Mouse (Mus musculus) megakaryocyte, embryonic 14.5 days (primary cell): ENCODE measurements around the gene Pde6g. TPM values are rescaled to one million over a fixed set of nuclear protein-coding genes. Genes with fewer than 3 reads are reported as not detected.
"Not testable (repeated sequence)": the region's sequence is repeated elsewhere in the genome, so short reads cannot be mapped to it uniquely, and the experiment has no call there.

Experiments
- H3K27me3 ChIP-seq: replicated peaks from 2 replicates; pipeline ENCODE3; 2012; ENCODE audit warnings: inconsistent platforms
- H3K36me3 ChIP-seq: replicated peaks from 2 replicates; pipeline ENCODE3; 2012; ENCODE audit warnings: low read length, inconsistent platforms, mixed read lengths
- H3K4me1 ChIP-seq: 2 replicates; pipeline ENCODE4 v1.6.1; 2012; ENCODE audit warnings: inconsistent platforms
- H3K4me3 ChIP-seq: replicated peaks from 2 replicates; pipeline ENCODE3; 2012; ENCODE audit warnings: moderate library complexity, mild to moderate bottlenecking, inconsistent platforms
- H3K9me3 ChIP-seq: 2 replicates; pipeline ENCODE4 v1.6.1; 2012; ENCODE audit warnings: inconsistent platforms
- FLI1 ChIP-seq: IDR thresholded peaks from 2 replicates; pipeline ENCODE4 v1.6.1; 2012; ENCODE audit warnings: low read length, inconsistent platforms, mixed read lengths
- GATA1 ChIP-seq: IDR thresholded peaks from 3 replicates; pipeline ENCODE4 v1.6.1; 2012; ENCODE audit warnings: mixed read lengths, low read length, inconsistent platforms, borderline replicate concordance
- polyA plus RNA-seq: library from polyadenylated mRNA; stranded (reverse); fragments of >175 nt; gene quantifications from 2 replicates; pipeline ENCODE4 v1.2.3, GENCODE M21; 2012; ENCODE audit warnings: low replicate concordance; ENCODE audit not compliant: insufficient read depth

Pde6g gene
- polyA plus RNA-seq, 1 experiment, result not detected

GRCm38 (mm10) chr11:120423569-120424295 is 29.6 kb downstream of the Pde6g start:
- no peak for TF ChIP-seq GATA1
- no peak for TF ChIP-seq FLI1
- no peak overlapping the region for H3K4me3 ChIP-seq
- no peaks in the 10 kb centered on the region for H3K9me3 ChIP-seq
- peaks cover 44% of the 10 kb centered on the region for H3K4me1 ChIP-seq
- H3K27me3 ChIP-seq, result no peaks in the 10 kb centered on the region
- peaks cover 95% of the 10 kb centered on the region for H3K36me3 ChIP-seq

GRCm38 (mm10) chr11:120422651-120423568 is 30.4 kb downstream of the Pde6g start:
- no peaks in the 10 kb centered on the region for H3K27me3 ChIP-seq
- H3K36me3 ChIP-seq, result peaks cover 95% of the 10 kb centered on the region
- H3K4me1 ChIP-seq, result peaks cover 39% of the 10 kb centered on the region
- no peaks in the 10 kb centered on the region for H3K9me3 ChIP-seq
- no peak overlapping the region for H3K4me3 ChIP-seq
- TF ChIP-seq GATA1 (no peak), FLI1 (no peak)

- Histone ChIP-seq H3K36me3 (peaks cover 95% of the 10 kb centered on the region), H3K27me3 (no peaks in the 10 kb centered on the region), H3K9me3 (no peaks in the 10 kb centered on the region), H3K4me1 (peaks cover 27% of the 10 kb centered on the region), H3K4me3 (no peak overlapping the region)
- TF ChIP-seq FLI1 (no peak), GATA1 (no peak)
These were observed 34.7 kb downstream of the Pde6g start for GRCm38 (mm10) chr11:120418592-120418991.

- Histone ChIP-seq H3K4me3 (no peak overlapping the region), H3K27me3 (no peaks in the 10 kb centered on the region), H3K9me3 (no peaks in the 10 kb centered on the region), H3K36me3 (peaks cover 95% of the 10 kb centered on the region), H3K4me1 (peaks cover 19% of the 10 kb centered on the region)
- no peak for TF ChIP-seq FLI1
- no peak for TF ChIP-seq GATA1
These were observed 35.4 kb downstream of the Pde6g start for GRCm38 (mm10) chr11:120417852-120418251.

GRCm38 (mm10) chr11:120413621-120414020 is 39.7 kb downstream of the Pde6g start:
- H3K9me3 ChIP-seq, H3K4me1 ChIP-seq, H3K27me3 ChIP-seq, H3K4me3 ChIP-seq: not testable (repeated sequence)
- peaks cover 96% of the 10 kb centered on the region for H3K36me3 ChIP-seq

- H3K9me3 ChIP-seq, result no peaks in the 10 kb centered on the region
- no peak overlapping the region for H3K4me3 ChIP-seq
- H3K4me1 ChIP-seq, result peaks cover 46% of the 10 kb centered on the region
- peaks cover 99% of the 10 kb centered on the region for H3K36me3 ChIP-seq
- no peak for TF ChIP-seq GATA1
- no peak for TF ChIP-seq FLI1
- H3K27me3 ChIP-seq, result no peaks in the 10 kb centered on the region
These were observed 46.9 kb downstream of the Pde6g start for GRCm38 (mm10) chr11:120406445-120406844.

GRCm38 (mm10) chr11:120405867-120406266 is 47.4 kb downstream of the Pde6g start:
- no peaks in the 10 kb centered on the region for H3K27me3 ChIP-seq
- peaks cover 46% of the 10 kb centered on the region for H3K4me1 ChIP-seq
- H3K4me3 ChIP-seq, result peak overlapping the region; percentile 0
- H3K36me3 ChIP-seq, result peaks cover 99% of the 10 kb centered on the region
- H3K9me3 ChIP-seq, result no peaks in the 10 kb centered on the region
- TF ChIP-seq GATA1, result peak; percentile 66; the same call in 1 of the 3 replicates
- 0 out of 2 replicates have a peak, but pooled peaks have one; percentile 18 for TF ChIP-seq FLI1

GRCm38 (mm10) chr11:120404814-120405213 is 48.5 kb downstream of the Pde6g start:
- peaks cover 99% of the 10 kb centered on the region for H3K36me3 ChIP-seq
- no peak overlapping the region for H3K4me3 ChIP-seq
- H3K4me1 ChIP-seq, result peaks cover 54% of the 10 kb centered on the region
- TF ChIP-seq GATA1 (no peak), FLI1 (no peak)
- H3K9me3 ChIP-seq, result no peaks in the 10 kb centered on the region
- H3K27me3 ChIP-seq, result no peaks in the 10 kb centered on the region

GRCm38 (mm10) chr11:120399319-120399718 is 54.0 kb downstream of the Pde6g start:
- peaks cover 37% of the 10 kb centered on the region for H3K4me1 ChIP-seq
- H3K36me3 ChIP-seq, result peaks cover 97% of the 10 kb centered on the region
- TF ChIP-seq GATA1, result no peak
- no peak for TF ChIP-seq FLI1
- H3K9me3 ChIP-seq, result no peaks in the 10 kb centered on the region
- no peak overlapping the region for H3K4me3 ChIP-seq
- H3K27me3 ChIP-seq, result no peaks in the 10 kb centered on the region

Other genes with a start within 250 kb of the Pde6g start
- 10.2 and 26.1 TPM in 2 replicates for gene Bahcc1, start 220.6 kb downstream of the Pde6g start, polyA plus RNA-seq
- gene Actg1, start 105.0 kb downstream of the Pde6g start, polyA plus RNA-seq, result 2,399 and 2,630 TPM in 2 replicates
- gene Fscn2, start 92.0 kb downstream of the Pde6g start, polyA plus RNA-seq, result 1.7 and 3.0 TPM in 2 replicates
- gene Faap100, start 74.7 kb downstream of the Pde6g start, polyA plus RNA-seq, result 12.4 and 19.3 TPM in 2 replicates
- gene Nploc4, start 15.8 kb downstream of the Pde6g start, polyA plus RNA-seq, result 56.7 and 150 TPM in 2 replicates
- not detected in 2 replicates for gene Tspan10, start 10.9 kb downstream of the Pde6g start, polyA plus RNA-seq
- gene Oxld1, start 4.6 kb upstream of the Pde6g start, polyA plus RNA-seq, result 7.9 and 17.7 TPM in 2 replicates
- 11.0 TPM in 1 of 2 replicates, not detected in the other for gene Ccdc137, start 4.6 kb upstream of the Pde6g start, polyA plus RNA-seq
- 12.1 and 61.1 TPM in 2 replicates for gene Arl16, start 14.1 kb upstream of the Pde6g start, polyA plus RNA-seq
- 217 and 285 TPM in 2 replicates for gene Mrpl12, start 31.1 kb upstream of the Pde6g start, polyA plus RNA-seq
- gene Slc25a10, start 38.3 kb upstream of the Pde6g start, polyA plus RNA-seq, result 47.3 and 132 TPM in 2 replicates
- not detected in 2 replicates for gene Gcgr, start 77.2 kb upstream of the Pde6g start, polyA plus RNA-seq
- gene Mcrip1, start 96.2 kb upstream of the Pde6g start, polyA plus RNA-seq, result 227 and 338 TPM in 2 replicates
- gene Ppp1r27, start 97.6 kb upstream of the Pde6g start, polyA plus RNA-seq, result 0.25 TPM in 1 of 2 replicates, not detected in the other
- 1,223 and 1,872 TPM in 2 replicates for gene P4hb, start 119.8 kb upstream of the Pde6g start, polyA plus RNA-seq
- gene Arhgdia, start 128.1 kb upstream of the Pde6g start, polyA plus RNA-seq, result 1,582 and 1,923 TPM in 2 replicates
- 25.9 and 253 TPM in 2 replicates for gene Alyref, start 144.9 kb upstream of the Pde6g start, polyA plus RNA-seq
- gene Anapc11, start 144.9 kb upstream of the Pde6g start, polyA plus RNA-seq, result 247 and 315 TPM in 2 replicates
- 2.7 and 7.7 TPM in 2 replicates for gene Npb, start 155.0 kb upstream of the Pde6g start, polyA plus RNA-seq
- 143 and 168 TPM in 2 replicates for gene Pcyt2, start 164.4 kb upstream of the Pde6g start, polyA plus RNA-seq
- gene Sirt7, start 171.7 kb upstream of the Pde6g start, polyA plus RNA-seq, result 275 and 278 TPM in 2 replicates
- 59.5 and 102 TPM in 2 replicates for gene Mafg, start 180.1 kb upstream of the Pde6g start, polyA plus RNA-seq
- gene Pycr1, start 190.3 kb upstream of the Pde6g start, polyA plus RNA-seq, result 3.6 and 7.7 TPM in 2 replicates
- 0.44 TPM in 1 of 2 replicates, not detected in the other for gene Myadml2, start 194.7 kb upstream of the Pde6g start, polyA plus RNA-seq
- gene Notum, start 207.7 kb upstream of the Pde6g start, polyA plus RNA-seq, result 0.46 TPM in 1 of 2 replicates, not detected in the other
- gene Aspscr1, start 219.5 kb upstream of the Pde6g start, polyA plus RNA-seq, result 237 and 458 TPM in 2 replicates